Mouse (Mus musculus) B cell, adult 67 days (primary cell): ENCODE data around the gene Lsm6. TPM values are rescaled to one million over a fixed set of nuclear protein-coding genes. Genes with fewer than 3 reads are reported as not detected.

Experiments used
- total RNA-seq, 2 experiments: library from RNA; stranded (reverse); gene quantifications; 4 replicates each; pipeline ENCODE4 v1.2.4; 2023

Lsm6 gene
- total RNA-seq, result 10 to 100 TPM; 59.5 to 61.8 TPM

GRCm38 (mm10) chr8:78820673-78821310 lies at the start of gene Lsm6:
Lsm6 (minus strand) TSS chr8:78821140.

Other genes starting within 250 kb of the Lsm6 start
- 10 to 100 TPM; 19.7 to 21.8 TPM for gene Zfp827, start 207.3 kb upstream of the Lsm6 start, total RNA-seq